ENCODE assay signal across 20 mouse cellular contexts in genomic region chr5:63961726-63962125, GRCm38 (mm10).
"Had no signal": no experiment of that assay in that cellular context is flagged by ENCODE, and none has a peak within 500 bp of the region (broad histone marks: within the 10 kb centered on the region; RNA-seq: fewer than 3 reads in every experiment).

No protein-coding gene starts in this region.

- H3K36me3 ChIP-seq: midbrain, embryonic 12.5 days; neural tube, embryonic 13.5 days; neural tube, embryonic 15.5 days had no signal

- H3K4me2 ChIP-seq: lung, embryonic 14.5 days; midbrain, embryonic 12.5 days; neural tube, embryonic 13.5 days; neural tube, embryonic 15.5 days had no signal

- DNase-seq: lung, adult 18-20 months; lung, embryonic 14.5 days; lung, postnatal 10 days; lung, postnatal 4 days; midbrain, embryonic 14.5 days; retina, postnatal 1 day; right cerebral cortex, adult 18-20 months; right cerebral cortex, postnatal 25 days; right cerebral cortex, postnatal 4 days; spleen, adult 18-20 months; thymus, adult 2 months; thymus, postnatal 25 days; thymus, postnatal 4 days had no signal

- H3K27ac ChIP-seq: liver, embryonic 14.5 days; midbrain, embryonic 10.5 days; midbrain, embryonic 12.5 days; neural tube, embryonic 13.5 days; neural tube, embryonic 15.5 days had no signal

- ATAC-seq: midbrain, embryonic 16.5 days had no signal

- H3K27me3 ChIP-seq: midbrain, embryonic 12.5 days; neural tube, embryonic 13.5 days; neural tube, embryonic 15.5 days had no signal

- H3K9me3 ChIP-seq: midbrain, embryonic 10.5 days; midbrain, embryonic 12.5 days; neural tube, embryonic 13.5 days; neural tube, embryonic 15.5 days had no signal

- H3K4me3 ChIP-seq: midbrain, embryonic 10.5 days; midbrain, embryonic 12.5 days; myocyte; neural tube, embryonic 13.5 days; neural tube, embryonic 15.5 days had no signal

- H3K9ac ChIP-seq: liver, embryonic 14.5 days; lung, embryonic 14.5 days; midbrain, embryonic 12.5 days; neural tube, embryonic 13.5 days; neural tube, embryonic 15.5 days had no signal
